Mouse (Mus musculus) brown adipose tissue, adult 24 weeks (tissue): ENCODE measurements around the gene Acy3. TPM values are rescaled to one million over a fixed set of nuclear protein-coding genes. Genes with fewer than 3 reads are reported as not detected.
A peak's percentile ranks its signal among the peaks of the same experiment; 100 is the strongest.
"Not testable (repeated sequence)": the region's sequence is repeated elsewhere in the genome, so short reads cannot be mapped to it uniquely, and the experiment has no call there.

ENCODE experiments used
- H3K27ac ChIP-seq: fragments of 200-500 bp; replicated peaks from 2 replicates; pipeline ENCODE4 v1.5.1; 2012; ENCODE audit warnings: low read depth, mild to moderate bottlenecking, low read length
- H3K4me1 ChIP-seq: fragments of 200-500 bp; 2 replicates; pipeline ENCODE4 v1.6.1; 2012; ENCODE audit warnings: low read length, mixed read lengths; ENCODE audit not compliant: control insufficient read depth, insufficient read depth, insufficient read length
- H3K4me3 ChIP-seq: fragments of 200-500 bp; 2 replicates; pipeline ENCODE4 v1.5.1; 2012; ENCODE audit warnings: low read depth, mild to moderate bottlenecking, low read length, moderate library complexity; ENCODE audit not compliant: insufficient read depth
- polyA plus RNA-seq: library from polyadenylated mRNA; stranded (reverse); fragments of >200 nt; gene quantifications from 2 replicates; pipeline ENCODE4 v1.2.4, GENCODE M21; 2012; ENCODE audit not compliant: missing spikeins, insufficient read depth, insufficient read length

The Acy3 gene
- polyA plus RNA-seq: 33.3 and 40.6 TPM in 2 replicates

- Histone ChIP-seq H3K4me3 (peak within 1 kb of the TSS; percentile 45), H3K4me1 (peaks cover 20% of the 10 kb centered on the region), H3K27ac (peak within 1 kb of the TSS; percentile 83)
These were observed at the start of gene Acy3 for GRCm38 (mm10) chr19:3986334-3986733. Gene Acy3, plus strand, starts transcription at chr19:3986570.

DNA sequence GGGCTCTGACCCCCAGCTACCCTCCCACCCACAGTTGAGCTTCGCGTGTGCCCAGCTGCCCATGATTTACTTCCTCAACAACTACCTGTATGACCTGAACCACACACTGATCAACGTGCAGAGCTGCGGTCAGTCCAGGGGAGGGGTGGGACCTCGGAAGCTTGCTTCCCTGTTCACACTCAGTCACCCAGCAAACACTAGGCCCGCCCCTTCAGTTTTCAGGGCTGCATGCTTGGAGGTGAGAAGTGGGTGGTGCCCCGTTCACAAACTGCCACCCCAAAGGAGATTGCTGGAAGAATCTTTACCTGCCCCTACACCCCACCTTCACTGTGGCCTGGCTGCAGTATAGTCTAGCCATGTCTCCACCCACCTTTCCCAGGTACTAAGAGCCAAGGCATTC lies 44.1 kb upstream of the Acy3 start:
- Histone ChIP-seq H3K27ac (no peak overlapping the region), H3K4me3 (no peak overlapping the region), H3K4me1 (no peaks in the 10 kb centered on the region; the same call in 1 of the 2 replicates)

DNA sequence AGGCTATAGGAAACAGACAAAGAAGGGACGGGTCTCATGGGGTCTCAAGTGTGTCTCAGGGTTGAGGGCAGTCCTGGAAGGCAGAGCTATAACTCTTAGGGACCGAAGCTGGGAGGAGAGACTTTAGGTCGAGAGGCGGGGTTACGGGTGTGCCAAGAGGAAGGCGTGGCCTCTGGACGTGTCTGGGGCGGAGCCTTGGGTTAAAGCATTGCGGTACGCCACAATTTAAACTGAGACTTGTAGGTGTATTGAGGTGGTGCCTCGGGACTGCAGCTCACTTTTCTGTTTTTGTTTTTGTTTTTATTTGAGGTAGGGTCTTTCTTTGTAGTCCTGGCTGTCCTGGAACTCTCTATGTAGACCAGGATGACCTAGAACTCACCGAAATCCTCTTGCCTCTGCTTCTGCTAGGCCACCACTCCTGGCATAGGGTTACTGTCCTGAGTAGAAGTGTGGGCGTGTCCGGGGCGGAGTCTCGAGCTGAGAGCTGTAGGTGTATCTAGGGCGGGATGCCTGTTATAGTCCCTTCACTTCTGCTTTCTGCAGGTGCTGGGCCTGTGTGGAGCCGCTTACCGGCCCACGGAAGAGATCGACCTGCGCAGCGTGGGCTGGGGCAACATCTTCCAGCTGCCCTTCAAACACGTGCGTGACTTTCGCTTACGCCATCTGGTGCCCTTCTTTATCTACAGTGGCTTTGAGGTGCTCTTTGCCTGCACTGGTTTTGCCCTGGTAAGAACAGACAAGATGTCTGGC lies 43.2 kb upstream of the Acy3 start:
- H3K27ac ChIP-seq: no peak overlapping the region
- no peaks in the 10 kb centered on the region; the same call in 1 of the 2 replicates for H3K4me1 ChIP-seq
- no peak overlapping the region for H3K4me3 ChIP-seq

GRCm38 (mm10) chr19:3945872-3946564 lies 40.4 kb upstream of the Acy3 start:
- Histone ChIP-seq H3K4me3 (no peak overlapping the region), H3K4me1 (no peaks in the 10 kb centered on the region; the same call in 1 of the 2 replicates), H3K27ac (no peak overlapping the region)

- H3K27ac ChIP-seq: no peak overlapping the region
- H3K4me3 ChIP-seq: no peak overlapping the region
- H3K4me1 ChIP-seq: no peaks in the 10 kb centered on the region; the same call in 1 of the 2 replicates
These were observed 39.7 kb upstream of the Acy3 start for GRCm38 (mm10) chr19:3946715-3947114.

DNA sequence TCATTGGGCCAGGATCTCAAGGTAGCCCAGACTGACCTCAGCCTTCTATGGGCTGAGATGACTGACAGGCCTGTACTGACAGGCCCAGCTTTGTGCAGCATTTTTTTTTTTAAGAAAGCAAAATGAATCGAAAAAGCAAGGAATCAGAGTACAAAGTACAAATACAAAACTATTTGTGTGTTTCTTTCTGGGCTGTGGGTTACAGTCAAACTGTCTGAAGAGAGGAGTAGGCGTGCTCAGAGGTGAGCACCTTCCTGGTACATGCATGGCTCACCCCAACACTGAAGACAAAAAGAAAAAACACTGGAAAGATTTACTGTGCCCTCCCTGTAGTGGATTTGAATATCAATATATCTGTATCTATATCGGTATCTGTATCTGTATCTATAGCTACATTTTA lies 38.6 kb upstream of the Acy3 start:
- no peak overlapping the region for H3K4me3 ChIP-seq
- no peak overlapping the region for H3K27ac ChIP-seq
- H3K4me1 ChIP-seq: no peaks in the 10 kb centered on the region

- H3K4me3 ChIP-seq: no peak overlapping the region
- H3K27ac ChIP-seq: no peak overlapping the region
- no peaks in the 10 kb centered on the region for H3K4me1 ChIP-seq
These were observed 37.8 kb upstream of the Acy3 start for GRCm38 (mm10) chr19:3948546-3948945.

GRCm38 (mm10) chr19:3950331-3950730 lies 36.0 kb upstream of the Acy3 start:
- Histone ChIP-seq H3K4me3 (no peak overlapping the region), H3K27ac (no peak overlapping the region), H3K4me1 (no peaks in the 10 kb centered on the region)

GRCm38 (mm10) chr19:3951461-3951860 lies 34.9 kb upstream of the Acy3 start:
- Histone ChIP-seq H3K4me3 (no peak overlapping the region), H3K4me1 (no peaks in the 10 kb centered on the region), H3K27ac (no peak overlapping the region)

- Histone ChIP-seq H3K4me3 (no peak overlapping the region), H3K4me1 (no peaks in the 10 kb centered on the region), H3K27ac (no peak overlapping the region)
These were observed 34.3 kb upstream of the Acy3 start for GRCm38 (mm10) chr19:3952099-3952498.

DNA sequence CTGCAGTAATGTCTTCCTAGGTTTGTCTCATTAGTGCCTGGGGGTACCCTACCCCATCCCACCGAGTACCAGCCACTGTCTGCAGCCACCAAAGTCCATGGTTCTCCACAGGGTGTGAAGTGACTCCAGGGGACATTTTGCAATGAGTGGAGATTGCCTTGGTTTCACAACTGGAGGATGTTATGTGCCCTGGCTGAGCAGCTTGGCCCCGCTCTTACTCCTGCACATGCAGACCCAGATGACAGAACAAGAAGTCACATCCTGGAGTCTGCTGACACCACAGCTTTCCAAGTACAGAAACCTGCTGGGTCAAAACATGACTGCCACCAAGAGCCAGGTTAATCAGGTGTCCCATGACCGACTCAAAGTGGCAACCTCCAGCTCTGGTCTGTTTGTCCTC lies 31.3 kb upstream of the Acy3 start:
- Histone ChIP-seq H3K4me3 (no peak overlapping the region), H3K27ac (no peak overlapping the region), H3K4me1 (peaks cover 3% of the 10 kb centered on the region; the same call in 1 of the 2 replicates)

DNA sequence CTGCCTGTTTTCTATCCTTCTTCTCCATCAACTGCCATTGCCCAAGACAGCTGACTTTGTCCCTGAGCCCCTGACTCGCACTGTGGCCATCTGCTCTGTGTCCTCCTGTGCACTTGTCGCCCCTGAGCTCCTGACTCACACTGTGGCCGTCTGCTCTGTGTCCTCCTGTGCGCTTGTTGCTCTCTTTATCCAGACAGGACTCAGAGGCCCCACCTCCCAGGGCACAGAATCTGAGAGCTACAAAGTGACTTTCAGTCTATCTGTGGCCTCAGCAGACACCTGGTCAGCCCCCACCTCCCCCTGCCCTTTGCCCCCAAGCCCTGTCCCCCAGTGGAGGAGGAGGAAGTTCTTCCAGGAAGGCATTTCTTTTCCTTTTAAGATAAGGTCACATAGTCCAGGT lies 30.6 kb upstream of the Acy3 start:
- Histone ChIP-seq H3K4me3 (no peak overlapping the region), H3K27ac (no peak overlapping the region), H3K4me1 (peaks cover 3% of the 10 kb centered on the region; the same call in 1 of the 2 replicates)

DNA sequence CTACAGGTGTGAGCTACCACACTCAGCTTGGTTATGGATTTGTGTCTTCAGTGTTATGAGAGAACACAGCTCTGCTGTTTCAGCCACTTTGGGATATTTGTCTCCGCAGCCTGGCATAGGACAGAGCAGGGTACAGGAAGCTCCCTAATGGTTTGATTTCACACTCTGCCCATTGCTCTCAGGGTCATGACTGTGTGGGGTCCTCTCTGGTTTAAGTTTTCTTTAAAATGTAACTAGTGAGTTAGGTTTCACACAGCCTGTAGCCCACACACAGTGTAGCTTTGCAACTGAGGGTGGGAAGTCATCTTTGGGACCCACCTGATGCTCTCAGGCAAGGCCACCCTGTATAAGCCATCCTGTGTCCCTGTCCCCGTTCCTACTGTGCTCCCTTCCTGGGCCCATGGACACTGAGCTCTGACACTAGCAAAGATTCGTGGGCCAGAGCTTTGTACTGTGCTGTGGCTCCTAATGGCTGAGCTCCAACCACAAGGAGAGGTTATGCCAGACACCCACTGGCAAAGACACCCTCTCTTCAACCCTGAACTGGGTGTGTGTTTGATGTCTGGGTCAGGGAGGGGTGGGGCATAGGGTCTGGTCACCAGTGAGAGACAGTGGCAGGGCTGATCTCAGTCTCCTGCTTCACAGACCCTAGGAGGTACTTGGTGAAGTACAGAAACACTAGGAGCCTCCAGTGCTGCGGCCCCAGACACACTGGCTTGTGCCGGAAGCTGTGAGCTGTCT lies 28.9 kb upstream of the Acy3 start:
- H3K4me3 ChIP-seq, H3K4me1 ChIP-seq, H3K27ac ChIP-seq: not testable (repeated sequence)

GRCm38 (mm10) chr19:3958470-3958869 lies 27.9 kb upstream of the Acy3 start, which contains the start of gene Aldh3b3:
Gene Aldh3b3, plus strand, starts transcription at chr19:3958645.
- Histone ChIP-seq H3K4me3 (no peak within 1 kb of the TSS), H3K4me1 (peaks cover 3% of the 10 kb centered on the region; the same call in 1 of the 2 replicates), H3K27ac (no peak within 1 kb of the TSS)

- Histone ChIP-seq H3K4me1 (peaks cover 3% of the 10 kb centered on the region; the same call in 1 of the 2 replicates), H3K4me3 (no peak overlapping the region), H3K27ac (no peak overlapping the region)
These were observed 27.3 kb upstream of the Acy3 start for GRCm38 (mm10) chr19:3959030-3959429.
